Mouse (Mus musculus) bone marrow macrophage, adult 2 months (primary cell): ENCODE measurements at regions not wholly inside any gene's neighbourhood (a gene's known extent, or its start where the extent isn't known, plus 50 kb on each side); places are given as distances from the start of the nearest gene placed in this dataset.

Experiments
- CTCF ChIP-seq: IDR thresholded peaks from 2 replicates; pipeline ENCODE4 v1.5.1; 2012; ENCODE audit warnings: low read depth, mild to moderate bottlenecking, low read length, moderate library complexity
- POLR2A ChIP-seq: IDR thresholded peaks from 2 replicates; pipeline ENCODE4 v1.6.1; 2012; ENCODE audit warnings: mild to moderate bottlenecking, low read depth, low read length, borderline replicate concordance

DNA sequence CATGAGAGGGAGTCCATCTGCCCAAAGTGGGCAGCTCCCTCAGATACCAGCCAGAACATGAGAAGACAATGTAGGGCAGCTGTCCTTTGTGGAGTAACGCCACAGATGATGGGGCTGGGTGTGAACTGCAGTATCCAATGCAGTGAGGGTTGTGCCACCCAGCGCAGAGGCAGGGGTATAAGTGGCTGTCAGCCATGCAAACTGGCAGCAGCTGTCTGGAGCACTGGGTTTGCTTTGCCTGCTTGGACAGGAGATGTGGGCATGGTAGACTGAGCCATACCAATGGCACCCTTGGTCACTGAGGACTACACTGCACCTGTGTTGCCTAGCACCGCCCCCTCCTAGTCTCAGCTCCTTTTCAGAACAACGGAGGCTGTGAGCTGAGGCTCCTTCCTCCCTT is 244.6 kb upstream of the Mgmt start:
- TF ChIP-seq CTCF (no peak), POLR2A (no peak)
